Mouse (Mus musculus) embryonic facial prominence, embryonic 12.5 days (tissue): Measurements from ENCODE around the gene Nup62. TPM values are rescaled to one million over a fixed set of nuclear protein-coding genes. Genes with fewer than 3 reads are reported as not detected.
A peak's percentile ranks its signal among the peaks of the same experiment; 100 is the strongest.

ENCODE experiments used
- ATAC-seq: fragments of 200-750 bp; cut with Nextera tagmentation; 2 replicates; pipeline ENCODE4 v1.8.0; 2017; ENCODE audit not compliant: insufficient number of reproducible peaks, insufficient read depth, low FRiP score, low TSS enrichment
- H3K27ac ChIP-seq: fragments of 300-500 bp; sonication (generic); 2 replicates; pipeline ENCODE4 v1.5.1; 2016; ENCODE audit warnings: mild to moderate bottlenecking
- H3K27me3 ChIP-seq: fragments of 300-500 bp; sonication (generic); 2 replicates; pipeline ENCODE4 v1.6.1; 2016; ENCODE audit warnings: mild to moderate bottlenecking, moderate library complexity
- H3K36me3 ChIP-seq: fragments of 300-500 bp; sonication (generic); 2 replicates; pipeline ENCODE4 v1.6.1; 2016; ENCODE audit warnings: mild to moderate bottlenecking
- H3K4me1 ChIP-seq: fragments of 300-500 bp; sonication (generic); 2 replicates; pipeline ENCODE4 v1.6.1; 2016
- H3K4me2 ChIP-seq: fragments of 300-500 bp; sonication (generic); replicated peaks from 2 replicates; pipeline ENCODE4 v1.6.1; 2016; ENCODE audit warnings: mild to moderate bottlenecking, moderate library complexity
- H3K4me3 ChIP-seq: fragments of 300-500 bp; sonication (generic); 2 replicates; pipeline ENCODE4 v1.5.1; 2016; ENCODE audit warnings: mild to moderate bottlenecking
- H3K9ac ChIP-seq: fragments of 300-500 bp; sonication (generic); 2 replicates; pipeline ENCODE4 v1.6.1; 2016; ENCODE audit warnings: mild to moderate bottlenecking, moderate library complexity
- H3K9me3 ChIP-seq: fragments of 300-500 bp; sonication (generic); 2 replicates; pipeline ENCODE4 v1.6.1; 2016; ENCODE audit warnings: mild to moderate bottlenecking, moderate library complexity
- WGBS: fragments of 180-500 bp; shearing (Covaris S2); methylation state at CpG from one replicate; pipeline ENCODE4 v1.1.7; 2016; 5-methylcytosine and 5-hydroxymethylcytosine counted together
- polyA plus RNA-seq: library from polyadenylated mRNA; unstranded; fragments of >200 nt; fragmentation: Nextera tagmentation; extraction: Ambion mirVana; gene quantifications from 2 replicates; pipeline ENCODE4 v1.2.1, GENCODE M21; 2016

Gene Nup62
- polyA plus RNA-seq, 1 experiment from 2014 or later = 104 TPM

DNA sequence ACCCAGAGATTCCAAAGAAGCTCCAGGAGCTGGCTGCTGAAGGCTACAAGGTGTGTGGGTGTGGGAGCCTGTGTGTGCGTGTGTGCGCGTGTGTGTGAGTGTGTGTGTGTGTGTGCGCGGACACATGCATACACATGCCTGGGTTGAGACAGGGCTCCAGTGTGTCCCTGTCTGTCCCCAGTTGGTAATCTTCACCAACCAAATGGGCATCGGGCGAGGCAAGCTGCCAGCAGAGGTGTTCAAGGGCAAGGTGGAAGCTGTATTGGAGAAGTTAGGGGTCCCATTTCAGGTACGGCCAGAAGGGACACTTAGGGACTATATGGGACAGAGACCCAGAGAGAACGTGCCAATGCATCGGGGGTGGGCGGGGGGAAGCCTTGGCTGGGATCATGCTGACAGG is 44.0 kb downstream of the Nup62 start:
- Histone ChIP-seq H3K27me3 (no peaks in the 10 kb centered on the region), H3K4me1 (peaks cover 30% of the 10 kb centered on the region), H3K9ac (no peak overlapping the region), H3K4me2 (no peak overlapping the region), H3K27ac (no peak overlapping the region), H3K36me3 (peaks cover 36% of the 10 kb centered on the region), H3K9me3 (no peaks in the 10 kb centered on the region), H3K4me3 (no peak overlapping the region)
- no peak for ATAC-seq
- WGBS = 91% methylated on average over 11 of the region's 11 CpGs

- peak overlapping the region; percentile 43; the same call in 1 of the 2 replicates for H3K27ac ChIP-seq
- no peak overlapping the region for H3K4me2 ChIP-seq
- no peak overlapping the region for H3K9ac ChIP-seq
- H3K27me3 ChIP-seq = no peaks in the 10 kb centered on the region
- ATAC-seq = no peak
- no peaks in the 10 kb centered on the region for H3K9me3 ChIP-seq
- H3K4me3 ChIP-seq = no peak overlapping the region
- peaks cover 45% of the 10 kb centered on the region for H3K36me3 ChIP-seq
- H3K4me1 ChIP-seq = peaks cover 36% of the 10 kb centered on the region
- WGBS = 63% methylated on average over 22 of the region's 22 CpGs
These were observed 44.9 kb downstream of the Nup62 start for GRCm38 (mm10) chr7:44860576-44861428.

- peaks cover 40% of the 10 kb centered on the region for H3K4me1 ChIP-seq
- no peaks in the 10 kb centered on the region for H3K9me3 ChIP-seq
- H3K9ac ChIP-seq = no peak overlapping the region
- 80% methylated on average over 14 of the region's 14 CpGs for WGBS
- H3K36me3 ChIP-seq = peaks cover 52% of the 10 kb centered on the region
- peak overlapping the region; percentile 43; the same call in 1 of the 2 replicates for H3K27ac ChIP-seq
- H3K27me3 ChIP-seq = no peaks in the 10 kb centered on the region
- no peak overlapping the region for H3K4me3 ChIP-seq
- H3K4me2 ChIP-seq = no peak overlapping the region
- ATAC-seq = no peak
These were observed 45.5 kb downstream of the Nup62 start for GRCm38 (mm10) chr7:44861429-44861816.

DNA sequence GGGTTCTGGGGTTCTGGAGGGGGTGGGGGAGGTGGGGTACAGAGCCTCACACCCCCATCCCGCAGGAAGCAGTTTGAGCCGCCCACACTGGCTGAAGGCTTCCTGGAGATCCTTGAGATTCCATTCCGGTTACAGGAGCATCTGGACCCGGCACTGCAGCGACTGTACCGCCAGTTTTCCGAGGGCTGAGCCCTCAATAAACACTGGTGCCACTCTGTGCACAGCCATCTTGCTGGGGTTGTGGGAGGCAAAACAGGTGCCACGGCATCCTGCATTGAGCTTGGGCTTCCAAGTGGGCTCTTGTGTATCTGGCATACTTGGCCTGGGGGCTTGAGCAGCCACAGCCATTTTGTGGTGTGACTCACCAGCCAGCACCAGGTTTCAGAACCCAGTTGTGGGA is 46.5 kb downstream of the Nup62 start:
- no peak for ATAC-seq
- Histone ChIP-seq H3K27me3 (no peaks in the 10 kb centered on the region), H3K9ac (no peak overlapping the region), H3K4me3 (no peak overlapping the region), H3K27ac (no peak overlapping the region), H3K4me2 (no peak overlapping the region), H3K4me1 (peaks cover 47% of the 10 kb centered on the region), H3K36me3 (peaks cover 60% of the 10 kb centered on the region), H3K9me3 (no peaks in the 10 kb centered on the region)
- 86% methylated on average over 8 of the region's 8 CpGs for WGBS

GRCm38 (mm10) chr7:44863210-44863609 is 47.3 kb downstream of the Nup62 start:
- H3K36me3 ChIP-seq = peaks cover 60% of the 10 kb centered on the region
- no peak overlapping the region for H3K4me2 ChIP-seq
- WGBS = 91% methylated on average over 14 of the region's 14 CpGs
- no peak for ATAC-seq
- H3K9ac ChIP-seq = no peak overlapping the region
- no peaks in the 10 kb centered on the region for H3K27me3 ChIP-seq
- no peak overlapping the region for H3K4me3 ChIP-seq
- no peak overlapping the region for H3K27ac ChIP-seq
- H3K9me3 ChIP-seq = no peaks in the 10 kb centered on the region
- H3K4me1 ChIP-seq = peaks cover 49% of the 10 kb centered on the region

- H3K36me3 ChIP-seq = peaks cover 60% of the 10 kb centered on the region
- no peak overlapping the region for H3K9ac ChIP-seq
- no peak for ATAC-seq
- no peaks in the 10 kb centered on the region for H3K9me3 ChIP-seq
- 85% methylated on average over 11 of the region's 11 CpGs for WGBS
- H3K4me3 ChIP-seq = no peak overlapping the region
- no peak overlapping the region for H3K4me2 ChIP-seq
- peaks cover 46% of the 10 kb centered on the region for H3K4me1 ChIP-seq
- no peaks in the 10 kb centered on the region for H3K27me3 ChIP-seq
- H3K27ac ChIP-seq = no peak overlapping the region
These were observed 48.1 kb downstream of the Nup62 start for GRCm38 (mm10) chr7:44863982-44864494.

DNA sequence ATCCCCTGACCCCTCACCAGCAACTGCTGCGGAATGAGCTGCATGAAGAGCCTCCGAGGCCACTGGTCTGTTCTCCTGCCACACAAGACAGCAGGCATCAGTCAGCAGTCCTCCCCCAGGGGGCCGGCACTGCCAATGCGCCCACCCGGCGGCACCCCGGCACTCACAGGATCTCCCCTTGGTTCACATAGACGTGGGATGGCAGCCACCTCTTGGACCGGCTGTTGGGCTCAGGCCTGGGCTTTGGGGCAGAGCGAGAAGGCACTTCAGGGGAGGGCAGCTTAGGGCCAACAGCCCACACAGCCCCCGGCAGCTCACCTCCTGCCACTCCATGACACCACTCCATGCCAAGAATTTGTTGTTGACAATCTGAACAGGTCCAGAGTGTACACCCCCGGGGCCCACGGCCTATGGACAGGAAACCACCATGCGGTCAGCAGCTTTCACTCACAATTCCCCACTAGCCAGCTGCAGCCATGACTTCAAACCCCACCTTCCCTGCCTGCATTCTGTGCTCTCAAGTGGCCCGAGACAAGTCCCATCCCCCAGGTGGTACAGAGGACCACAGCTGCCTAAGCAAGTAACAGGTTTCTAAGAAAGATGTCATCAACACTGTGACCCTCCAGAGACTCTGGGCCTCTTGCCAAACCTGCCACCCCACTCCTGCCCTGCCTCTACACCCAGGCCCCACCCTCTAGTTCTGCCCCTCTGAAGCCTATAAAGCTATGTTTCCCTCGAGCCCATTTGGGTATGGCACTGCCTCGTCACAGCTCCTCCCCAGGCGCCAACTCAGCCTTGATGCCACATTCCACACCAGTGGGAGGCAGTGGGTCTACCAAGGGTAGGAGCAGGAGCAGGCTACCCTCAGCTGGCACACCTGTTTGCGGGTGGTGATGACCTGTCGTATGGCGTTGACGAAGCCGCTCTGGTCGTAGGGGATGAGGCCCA is 49.0 kb downstream of the Nup62 start:
- 0 out of 2 replicates have a peak overlapping the region, but pooled peaks have one; percentile 31 for H3K27ac ChIP-seq
- H3K4me1 ChIP-seq = peaks cover 46% of the 10 kb centered on the region
- no peaks in the 10 kb centered on the region for H3K9me3 ChIP-seq
- no peak for ATAC-seq
- H3K36me3 ChIP-seq = peaks cover 60% of the 10 kb centered on the region
- H3K4me2 ChIP-seq = no peak overlapping the region
- H3K9ac ChIP-seq = 0 out of 2 replicates have a peak overlapping the region, but pooled peaks have one; percentile 21
- H3K4me3 ChIP-seq = no peak overlapping the region
- WGBS = 88% methylated on average over 24 of the region's 24 CpGs
- no peaks in the 10 kb centered on the region for H3K27me3 ChIP-seq

- no peaks in the 10 kb centered on the region for H3K27me3 ChIP-seq
- H3K9me3 ChIP-seq = no peaks in the 10 kb centered on the region
- H3K4me1 ChIP-seq = peaks cover 46% of the 10 kb centered on the region
- H3K9ac ChIP-seq = peak overlapping the region; percentile 99
- H3K4me2 ChIP-seq = peak overlapping the region; percentile 95
- H3K36me3 ChIP-seq = peaks cover 58% of the 10 kb centered on the region
- ATAC-seq = no peak
- H3K4me3 ChIP-seq = peak overlapping the region; percentile 86
- H3K27ac ChIP-seq = 0 out of 2 replicates have a peak overlapping the region, but pooled peaks have one; percentile 17
- 70% methylated on average over 15 of the region's 15 CpGs for WGBS
These were observed 50.6 kb downstream of the Nup62 start for GRCm38 (mm10) chr7:44866276-44867009.

DNA sequence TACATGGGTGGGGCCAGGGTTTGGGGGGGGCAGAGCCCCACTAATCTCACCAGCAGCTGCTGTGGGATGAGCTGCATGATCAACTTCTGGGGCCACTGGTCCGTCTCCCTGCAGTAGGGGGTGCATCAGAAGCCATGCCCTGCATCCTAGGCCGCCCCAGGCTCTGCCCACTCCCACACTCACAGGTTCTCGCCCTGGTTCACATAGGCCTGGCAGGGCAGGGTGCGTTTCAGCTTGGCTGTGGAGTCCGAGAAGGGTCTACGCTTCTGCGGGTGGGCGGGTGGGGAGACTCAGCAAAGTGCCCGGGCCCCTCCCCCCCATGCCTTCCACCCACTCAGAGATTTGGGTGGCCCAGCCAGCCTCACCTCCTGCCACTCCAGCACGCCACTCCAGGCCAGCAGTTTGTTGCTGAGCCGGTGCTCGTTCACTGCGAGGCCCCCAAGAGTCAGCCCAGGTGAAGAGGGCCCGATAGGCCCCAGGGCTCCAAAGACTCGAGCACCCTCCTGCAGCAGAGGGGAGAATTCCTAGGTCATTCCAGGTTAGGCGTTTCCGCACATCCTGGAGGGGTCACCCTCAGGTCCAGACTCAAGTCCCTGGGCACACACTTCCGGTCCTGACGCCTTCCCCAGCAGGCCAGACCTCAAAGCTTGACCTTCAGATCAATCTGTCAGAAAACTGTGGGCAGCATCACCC is 51.3 kb downstream of the Nup62 start:
- no peaks in the 10 kb centered on the region for H3K27me3 ChIP-seq
- peak overlapping the region; percentile 95 for H3K4me2 ChIP-seq
- H3K27ac ChIP-seq = no peak overlapping the region
- peaks cover 46% of the 10 kb centered on the region for H3K4me1 ChIP-seq
- no peaks in the 10 kb centered on the region for H3K9me3 ChIP-seq
- ATAC-seq = no peak
- 73% methylated on average over 19 of the region's 19 CpGs for WGBS
- H3K9ac ChIP-seq = peak overlapping the region; percentile 99
- peak overlapping the region; percentile 86 for H3K4me3 ChIP-seq
- H3K36me3 ChIP-seq = peaks cover 51% of the 10 kb centered on the region

GRCm38 (mm10) chr7:44867802-44868201 is 51.9 kb downstream of the Nup62 start:
- no peak for ATAC-seq
- WGBS = 46% methylated on average over 9 of the region's 9 CpGs
- peak overlapping the region; percentile 99 for H3K9ac ChIP-seq
- H3K27me3 ChIP-seq = no peaks in the 10 kb centered on the region
- H3K4me3 ChIP-seq = peak overlapping the region; percentile 86
- H3K36me3 ChIP-seq = peaks cover 45% of the 10 kb centered on the region
- H3K27ac ChIP-seq = no peak overlapping the region
- H3K9me3 ChIP-seq = no peaks in the 10 kb centered on the region
- H3K4me1 ChIP-seq = peaks cover 46% of the 10 kb centered on the region
- peak overlapping the region; percentile 95 for H3K4me2 ChIP-seq
